Mouse (Mus musculus): ENCODE measurements around the gene Ptcra. TPM values are rescaled to one million over a fixed set of nuclear protein-coding genes. Genes with fewer than 3 reads are reported as not detected.

Ptcra gene
- polyA plus RNA-seq, 2 experiments, result 0.19 to 0.30 TPM

- no peaks in the 10 kb centered on the region for H3K9me3 ChIP-seq (ENCODE audit: control insufficient read depth, low read length)
- no peak overlapping the region for H3K27ac ChIP-seq (replicated peaks; ENCODE audit: low read depth, low read length)
- H3K4me1 ChIP-seq (ENCODE audit: control insufficient read depth, insufficient read depth, low read length), result no peaks in the 10 kb centered on the region
- DNase-seq (ENCODE audit: low spot score) (no peak), ATAC-seq (ENCODE audit: low FRiP score, low read depth) (no peak)
- no peak for TF ChIP-seq POLR2A (IDR thresholded peaks at IDR 0.05; ENCODE audit: borderline replicate concordance, extremely low read depth, insufficient read depth, insufficient read length)
- WGBS, result 88% methylated on average over 5 of the region's 5 CpGs
- no peaks in the 10 kb centered on the region for H3K36me3 ChIP-seq (ENCODE audit: control insufficient read depth, insufficient read depth, low read length)
- no peak overlapping the region for H3K4me2 ChIP-seq (replicated peaks; ENCODE audit: low read depth, low read length, severe bottlenecking)
- no peak overlapping the region for H3K4me3 ChIP-seq (replicated peaks; ENCODE audit: low read length)
- no peaks in the 10 kb centered on the region for H3K27me3 ChIP-seq (ENCODE audit: control insufficient read depth, insufficient read depth, low read length)
- no peak overlapping the region for H3K9ac ChIP-seq (ENCODE audit: low read depth, low read length, severe bottlenecking)
Observed at GRCm38 (mm10) chr17:46786952-46787351, 23.4 kb upstream of the Ptcra start.

GRCm38 (mm10) chr17:46783222-46783565, 19.7 kb upstream of the Ptcra start:
- DNase-seq (ENCODE audit: low spot score) (no peak), ATAC-seq (ENCODE audit: low FRiP score, low read depth) (no peak)
- TF ChIP-seq POLR2A (IDR thresholded peaks at IDR 0.05; ENCODE audit: borderline replicate concordance, extremely low read depth, insufficient read depth, insufficient read length), result no peak
- no peak overlapping the region for H3K9ac ChIP-seq (ENCODE audit: low read depth, low read length, severe bottlenecking)
- H3K36me3 ChIP-seq (ENCODE audit: control insufficient read depth, insufficient read depth, low read length), result peaks cover 26% of the 10 kb centered on the region
- 89% methylated on average over 2 of the region's 2 CpGs for WGBS
- H3K27ac ChIP-seq (replicated peaks; ENCODE audit: low read depth, low read length), result no peak overlapping the region
- H3K9me3 ChIP-seq (ENCODE audit: control insufficient read depth, low read length), result no peaks in the 10 kb centered on the region
- peaks cover 5% of the 10 kb centered on the region; the same call in 1 of the 2 replicates for H3K4me1 ChIP-seq (ENCODE audit: control insufficient read depth, insufficient read depth, low read length)
- H3K27me3 ChIP-seq (ENCODE audit: control insufficient read depth, insufficient read depth, low read length), result no peaks in the 10 kb centered on the region
- H3K4me2 ChIP-seq (replicated peaks; ENCODE audit: low read depth, low read length, severe bottlenecking), result peak overlapping the region; percentile 56
- H3K4me3 ChIP-seq (replicated peaks; ENCODE audit: low read length), result peak overlapping the region; percentile 71

- peak within 1 kb of the TSS; percentile 71 for H3K4me3 ChIP-seq (replicated peaks; ENCODE audit: low read length)
- 1% methylated on average over 44 of the region's 44 CpGs for WGBS
- no peaks in the 10 kb centered on the region for H3K9me3 ChIP-seq (ENCODE audit: control insufficient read depth, low read length)
- peaks cover 32% of the 10 kb centered on the region for H3K36me3 ChIP-seq (ENCODE audit: control insufficient read depth, insufficient read depth, low read length)
- peaks cover 5% of the 10 kb centered on the region; the same call in 1 of the 2 replicates for H3K4me1 ChIP-seq (ENCODE audit: control insufficient read depth, insufficient read depth, low read length)
- no peaks in the 10 kb centered on the region for H3K27me3 ChIP-seq (ENCODE audit: control insufficient read depth, insufficient read depth, low read length)
- peak; percentile 91; the same call in 1 of the 2 replicates for TF ChIP-seq POLR2A (IDR thresholded peaks at IDR 0.05; ENCODE audit: borderline replicate concordance, extremely low read depth, insufficient read depth, insufficient read length)
- peak within 1 kb of the TSS; percentile 56 for H3K4me2 ChIP-seq (replicated peaks; ENCODE audit: low read depth, low read length, severe bottlenecking)
- peak; percentile 95 for ATAC-seq (ENCODE audit: low FRiP score, low read depth)
- H3K9ac ChIP-seq (ENCODE audit: low read depth, low read length, severe bottlenecking), result peak within 1 kb of the TSS; percentile 74
- peak within 1 kb of the TSS; percentile 92 for H3K27ac ChIP-seq (replicated peaks; ENCODE audit: low read depth, low read length)
- peak; percentile 97 for DNase-seq (ENCODE audit: low spot score)
Observed at GRCm38 (mm10) chr17:46782341-46783221, 19.1 kb upstream of the Ptcra start, which contains the start of gene Rpl7l1. Gene Rpl7l1 (minus strand): TSS chr17:46782672.

GRCm38 (mm10) chr17:46781876-46782275, 18.4 kb upstream of the Ptcra start:
- no peak for DNase-seq (ENCODE audit: low spot score)
- H3K27me3 ChIP-seq (ENCODE audit: control insufficient read depth, insufficient read depth, low read length), result no peaks in the 10 kb centered on the region
- H3K27ac ChIP-seq (replicated peaks; ENCODE audit: low read depth, low read length), result peak overlapping the region; percentile 92
- peak overlapping the region; percentile 71 for H3K4me3 ChIP-seq (replicated peaks; ENCODE audit: low read length)
- peak; percentile 1; the same call in 1 of the 2 replicates for ATAC-seq (ENCODE audit: low FRiP score, low read depth)
- no peaks in the 10 kb centered on the region for H3K9me3 ChIP-seq (ENCODE audit: control insufficient read depth, low read length)
- peaks cover 39% of the 10 kb centered on the region for H3K36me3 ChIP-seq (ENCODE audit: control insufficient read depth, insufficient read depth, low read length)
- no peak for TF ChIP-seq POLR2A (IDR thresholded peaks at IDR 0.05; ENCODE audit: borderline replicate concordance, extremely low read depth, insufficient read depth, insufficient read length)
- H3K4me1 ChIP-seq (ENCODE audit: control insufficient read depth, insufficient read depth, low read length), result peaks cover 5% of the 10 kb centered on the region; the same call in 1 of the 2 replicates
- 2% methylated on average over 11 of the region's 11 CpGs for WGBS
- peak overlapping the region; percentile 56 for H3K4me2 ChIP-seq (replicated peaks; ENCODE audit: low read depth, low read length, severe bottlenecking)
- peak overlapping the region; percentile 74 for H3K9ac ChIP-seq (ENCODE audit: low read depth, low read length, severe bottlenecking)

- ATAC-seq (ENCODE audit: low FRiP score, low read depth) (no peak), DNase-seq (ENCODE audit: low spot score) (no peak)
- TF ChIP-seq POLR2A (IDR thresholded peaks at IDR 0.05; ENCODE audit: borderline replicate concordance, extremely low read depth, insufficient read depth, insufficient read length), result no peak
- Histone ChIP-seq H3K9ac (ENCODE audit: low read depth, low read length, severe bottlenecking) (no peak overlapping the region), H3K27ac (replicated peaks; ENCODE audit: low read depth, low read length) (no peak overlapping the region), H3K4me2 (replicated peaks; ENCODE audit: low read depth, low read length, severe bottlenecking) (no peak overlapping the region), H3K4me3 (replicated peaks; ENCODE audit: low read length) (no peak overlapping the region), H3K9me3 (ENCODE audit: control insufficient read depth, low read length) (no peaks in the 10 kb centered on the region), H3K27me3 (ENCODE audit: control insufficient read depth, insufficient read depth, low read length) (no peaks in the 10 kb centered on the region), H3K4me1 (ENCODE audit: control insufficient read depth, insufficient read depth, low read length) (peaks cover 10% of the 10 kb centered on the region), H3K36me3 (ENCODE audit: control insufficient read depth, insufficient read depth, low read length) (peaks cover 61% of the 10 kb centered on the region)
- WGBS, result 90% methylated on average over 3 of the region's 3 CpGs
Observed at GRCm38 (mm10) chr17:46776087-46776486, 12.6 kb upstream of the Ptcra start.

All from limb, embryonic 14.5 days (tissue).